Mouse (Mus musculus) stomach, postnatal 0 days (tissue): ENCODE measurements around the gene Unc5b.

Experiments used
- CTCF ChIP-seq: IDR thresholded peaks from 2 replicates; pipeline ENCODE4 v1.5.1; 2016; ENCODE audit warnings: antibody characterized with exemption, low read depth, mild to moderate bottlenecking, moderate library complexity
- EP300 ChIP-seq: optimal IDR thresholded peaks from 2 replicates; pipeline ENCODE3; 2016; ENCODE audit warnings: antibody characterized with exemption

DNA sequence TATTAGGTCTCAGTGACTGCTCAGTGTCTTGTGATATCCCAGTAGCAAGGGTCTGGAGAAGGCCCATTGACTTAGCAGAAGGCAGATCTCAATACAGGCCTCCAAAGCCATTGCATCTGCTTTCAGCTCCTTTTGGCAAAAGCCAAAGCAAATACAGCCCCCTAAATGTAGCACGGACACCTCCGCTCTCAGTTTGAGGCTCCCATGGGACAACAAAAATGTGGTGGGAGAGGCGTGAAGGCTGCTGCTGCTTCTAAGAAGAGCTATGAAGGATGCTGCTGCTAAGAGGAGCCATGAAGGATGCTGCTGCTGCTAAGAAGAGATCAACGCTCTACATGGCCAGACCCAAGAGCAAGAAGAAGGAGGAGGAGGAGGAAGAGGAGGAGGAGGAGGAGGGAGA is 48.4 kb upstream of the Unc5b start:
- TF ChIP-seq EP300, result no peak
- no peak for TF ChIP-seq CTCF
